Mouse (Mus musculus) small intestine, adult 2 months (tissue): Measurements from ENCODE around the gene Retreg1.

Experiments used
- CTCF ChIP-seq: fragments of 200-500 bp; IDR thresholded peaks from 2 replicates; pipeline ENCODE4 v1.5.1; 2012; ENCODE audit warnings: low read depth, mild to moderate bottlenecking, control low read depth, inconsistent platforms, low read length, moderate library complexity, mixed read lengths; ENCODE audit not compliant: insufficient replicate concordance, insufficient read length; ENCODE audit errors: extremely low read depth
- POLR2A ChIP-seq: fragments of 200-500 bp; IDR thresholded peaks from 2 replicates; pipeline ENCODE4 v1.6.1; 2012; ENCODE audit warnings: low read depth, mild to moderate bottlenecking, control low read depth, inconsistent platforms, low read length, moderate library complexity

GRCm38 (mm10) chr15:25884416-25884958 is 41.5 kb downstream of the Retreg1 start:
- TF ChIP-seq CTCF (no peak), POLR2A (no peak)
